Mouse (Mus musculus) kidney, embryonic 16.5 days (tissue): ENCODE results near the gene Slc44a4. TPM values are rescaled to one million over a fixed set of nuclear protein-coding genes. Genes with fewer than 3 reads are reported as not detected.

Source experiments
- ATAC-seq: fragments of 200-750 bp; cut with Nextera tagmentation; 2 replicates; pipeline ENCODE4 v1.8.0; 2017; ENCODE audit warnings: moderate TSS enrichment; ENCODE audit not compliant: low FRiP score, low TSS enrichment
- H3K27ac ChIP-seq: fragments of 300-500 bp; sonication (generic); 2 replicates; pipeline ENCODE4 v1.5.1; 2014; ENCODE audit warnings: low read length
- H3K27me3 ChIP-seq: fragments of 300-500 bp; sonication (generic); 2 replicates; pipeline ENCODE4 v1.6.1; 2014; ENCODE audit warnings: low read length, control low read depth, mixed read lengths; ENCODE audit not compliant: insufficient read depth
- H3K36me3 ChIP-seq: fragments of 300-500 bp; sonication (generic); 2 replicates; pipeline ENCODE4 v1.6.1; 2014; ENCODE audit warnings: low read length, control low read depth, mixed read lengths; ENCODE audit not compliant: insufficient read depth
- H3K4me1 ChIP-seq: fragments of 300-500 bp; sonication (generic); 2 replicates; pipeline ENCODE4 v1.6.1; 2014; ENCODE audit warnings: low read length, control low read depth, mixed read lengths; ENCODE audit not compliant: insufficient read depth
- H3K4me2 ChIP-seq: fragments of 300-500 bp; sonication (generic); replicated peaks from 2 replicates; pipeline ENCODE4 v1.6.1; 2014; ENCODE audit warnings: low read depth, low read length
- H3K4me3 ChIP-seq: fragments of 300-500 bp; sonication (generic); 2 replicates; pipeline ENCODE4 v1.5.1; 2014; ENCODE audit warnings: mild to moderate bottlenecking, low read length
- H3K9ac ChIP-seq: fragments of 300-500 bp; sonication (generic); replicated peaks from 2 replicates; pipeline ENCODE4 v1.6.1; 2014; ENCODE audit warnings: low read length
- H3K9me3 ChIP-seq: fragments of 300-500 bp; sonication (generic); 2 replicates; pipeline ENCODE4 v1.6.1; 2016; ENCODE audit warnings: low read length, control low read depth
- WGBS: fragments of 180-500 bp; shearing (Covaris S2); extraction: QIAGEN DNeasy Blood & Tissue Kit; methylation state at CpG from one replicate; pipeline ENCODE4 v1.1.7; 2014; 5-methylcytosine and 5-hydroxymethylcytosine counted together
- polyA plus RNA-seq: library from polyadenylated mRNA; unstranded; fragments of >200 nt; fragmentation: Nextera tagmentation; extraction: Ambion mirVana; gene quantifications from 2 replicates; pipeline ENCODE4 v1.2.1, GENCODE M21; 2015

Slc44a4 gene
- 17.9 and 18.9 TPM in 2 replicates for polyA plus RNA-seq

- no peaks in the 10 kb centered on the region for H3K27me3 ChIP-seq
- peak within 1 kb of the TSS; percentile 56 for H3K27ac ChIP-seq
- H3K4me2 ChIP-seq: peak within 1 kb of the TSS; percentile 35
- peaks cover 5% of the 10 kb centered on the region for H3K4me1 ChIP-seq
- H3K4me3 ChIP-seq: peak within 1 kb of the TSS; percentile 8; the same call in 1 of the 2 replicates
- no peaks in the 10 kb centered on the region for H3K9me3 ChIP-seq
- H3K36me3 ChIP-seq: peaks cover 48% of the 10 kb centered on the region
- peak within 1 kb of the TSS; percentile 42 for H3K9ac ChIP-seq
- WGBS: 34% methylated on average over 18 of the region's 18 CpGs
- ATAC-seq: no peak
Measured at GRCm38 (mm10) chr17:34913930-34914665, at the start of gene Slc44a4. Gene Slc44a4, plus strand, starts transcription at chr17:34914466.

GRCm38 (mm10) chr17:34865981-34866380 is 48.3 kb upstream of the Slc44a4 start:
- Histone ChIP-seq H3K9me3 (no peaks in the 10 kb centered on the region), H3K4me3 (no peak overlapping the region), H3K36me3 (no peaks in the 10 kb centered on the region), H3K27me3 (no peaks in the 10 kb centered on the region), H3K9ac (no peak overlapping the region), H3K27ac (no peak overlapping the region), H3K4me2 (no peak overlapping the region), H3K4me1 (peaks cover 2% of the 10 kb centered on the region; the same call in 1 of the 2 replicates)
- no peak for ATAC-seq
- 44% methylated on average over 7 of the region's 7 CpGs for WGBS

GRCm38 (mm10) chr17:34874321-34874720 is 39.9 kb upstream of the Slc44a4 start:
- no peak overlapping the region for H3K4me2 ChIP-seq
- H3K9ac ChIP-seq: no peak overlapping the region
- no peak overlapping the region for H3K27ac ChIP-seq
- H3K4me3 ChIP-seq: no peak overlapping the region
- no peaks in the 10 kb centered on the region for H3K36me3 ChIP-seq
- 84% methylated on average over 6 of the region's 6 CpGs for WGBS
- no peaks in the 10 kb centered on the region for H3K9me3 ChIP-seq
- no peaks in the 10 kb centered on the region for H3K27me3 ChIP-seq
- H3K4me1 ChIP-seq: no peaks in the 10 kb centered on the region
- no peak for ATAC-seq

- Histone ChIP-seq H3K9me3 (no peaks in the 10 kb centered on the region), H3K4me2 (no peak within 1 kb of the TSS), H3K27ac (no peak within 1 kb of the TSS), H3K4me1 (peaks cover 6% of the 10 kb centered on the region), H3K36me3 (no peaks in the 10 kb centered on the region), H3K9ac (no peak within 1 kb of the TSS), H3K4me3 (no peak within 1 kb of the TSS), H3K27me3 (no peaks in the 10 kb centered on the region)
- WGBS: 59% methylated on average over 11 of the region's 11 CpGs
- no peak for ATAC-seq
Measured at GRCm38 (mm10) chr17:34879336-34879879, 34.9 kb upstream of the Slc44a4 start, which contains the start of gene Zbtb12. Gene Zbtb12, plus strand, starts transcription at chr17:34879483.

- Histone ChIP-seq H3K36me3 (no peaks in the 10 kb centered on the region), H3K27ac (no peak overlapping the region), H3K4me1 (peaks cover 6% of the 10 kb centered on the region), H3K4me3 (no peak overlapping the region), H3K27me3 (no peaks in the 10 kb centered on the region), H3K4me2 (no peak overlapping the region), H3K9me3 (no peaks in the 10 kb centered on the region), H3K9ac (no peak overlapping the region)
- ATAC-seq: no peak
Measured at GRCm38 (mm10) chr17:34881166-34881565, 33.1 kb upstream of the Slc44a4 start.

- Histone ChIP-seq H3K4me2 (peak within 1 kb of the TSS; percentile 22), H3K27me3 (no peaks in the 10 kb centered on the region), H3K36me3 (no peaks in the 10 kb centered on the region), H3K27ac (no peak within 1 kb of the TSS), H3K9ac (0 out of 2 replicates have a peak within 1 kb of the TSS, but pooled peaks have one; percentile 1), H3K4me1 (peaks cover 6% of the 10 kb centered on the region), H3K4me3 (no peak within 1 kb of the TSS), H3K9me3 (no peaks in the 10 kb centered on the region)
- no peak for ATAC-seq
- 8% methylated on average over 15 of the region's 15 CpGs for WGBS
Measured at GRCm38 (mm10) chr17:34881683-34882310, 32.5 kb upstream of the Slc44a4 start, which contains the start of gene Gm20547. Gene Gm20547, minus strand, starts transcription at chr17:34882042.

GRCm38 (mm10) chr17:34883332-34883731 is 30.9 kb upstream of the Slc44a4 start:
- no peak overlapping the region for H3K4me3 ChIP-seq
- H3K9me3 ChIP-seq: no peaks in the 10 kb centered on the region
- no peak for ATAC-seq
- H3K36me3 ChIP-seq: no peaks in the 10 kb centered on the region
- no peak overlapping the region for H3K27ac ChIP-seq
- H3K9ac ChIP-seq: no peak overlapping the region
- 62% methylated on average over 3 of the region's 3 CpGs for WGBS
- no peaks in the 10 kb centered on the region for H3K27me3 ChIP-seq
- peaks cover 6% of the 10 kb centered on the region for H3K4me1 ChIP-seq
- no peak overlapping the region for H3K4me2 ChIP-seq

- Histone ChIP-seq H3K4me2 (no peak overlapping the region), H3K4me3 (no peak overlapping the region), H3K36me3 (no peaks in the 10 kb centered on the region), H3K4me1 (peaks cover 6% of the 10 kb centered on the region), H3K9ac (no peak overlapping the region), H3K27me3 (no peaks in the 10 kb centered on the region), H3K9me3 (no peaks in the 10 kb centered on the region), H3K27ac (no peak overlapping the region)
- no peak for ATAC-seq
- 90% methylated on average over 6 of the region's 6 CpGs for WGBS
Measured at GRCm38 (mm10) chr17:34884704-34885103, 29.6 kb upstream of the Slc44a4 start.

GRCm38 (mm10) chr17:34885615-34886014 is 28.7 kb upstream of the Slc44a4 start:
- Histone ChIP-seq H3K9ac (no peak overlapping the region), H3K9me3 (no peaks in the 10 kb centered on the region), H3K36me3 (no peaks in the 10 kb centered on the region), H3K27ac (no peak overlapping the region), H3K4me1 (peaks cover 6% of the 10 kb centered on the region), H3K4me3 (no peak overlapping the region), H3K4me2 (no peak overlapping the region), H3K27me3 (no peaks in the 10 kb centered on the region)
- WGBS: 74% methylated on average over 3 of the region's 3 CpGs
- no peak for ATAC-seq

GRCm38 (mm10) chr17:34887942-34888341 is 26.3 kb upstream of the Slc44a4 start:
- H3K27me3 ChIP-seq: no peaks in the 10 kb centered on the region
- no peak overlapping the region for H3K27ac ChIP-seq
- ATAC-seq: no peak
- no peaks in the 10 kb centered on the region for H3K4me1 ChIP-seq
- no peak overlapping the region for H3K4me2 ChIP-seq
- H3K9ac ChIP-seq: no peak overlapping the region
- no peaks in the 10 kb centered on the region for H3K36me3 ChIP-seq
- WGBS: 83% methylated on average over 5 of the region's 5 CpGs
- no peak overlapping the region for H3K4me3 ChIP-seq
- H3K9me3 ChIP-seq: no peaks in the 10 kb centered on the region
